Mouse (Mus musculus): ENCODE measurements around the gene Snrk. TPM values are rescaled to one million over a fixed set of nuclear protein-coding genes. Genes with fewer than 3 reads are reported as not detected.

The Snrk gene
- polyA plus RNA-seq, 1 experiment from 2014 or later, result 84.7 TPM

DNA sequence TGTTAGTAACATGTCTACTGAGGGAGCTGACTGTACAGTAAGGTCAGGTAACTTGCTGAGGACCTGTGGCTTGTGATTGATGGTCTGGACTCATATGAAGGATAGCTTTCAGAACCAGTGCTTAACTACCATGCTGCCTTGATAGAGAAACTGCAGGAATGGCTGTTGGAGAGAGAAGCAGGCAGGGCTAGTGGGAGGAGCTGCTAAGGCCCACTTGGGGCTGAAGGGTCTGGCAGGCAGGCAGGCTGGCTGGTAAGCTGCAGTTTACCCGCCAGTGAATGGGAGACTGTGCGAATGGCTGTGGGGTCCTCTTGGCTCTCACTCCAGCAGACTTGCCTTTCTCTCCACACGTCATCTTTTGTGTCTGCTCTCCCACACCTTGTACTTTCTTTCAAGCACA is 13.6 kb downstream of the Snrk start:
- 42% methylated on average over 3 of the region's 3 CpGs for WGBS
- ATAC-seq (replicated peaks), result no peak
- H3K27ac ChIP-seq (replicated peaks), result peak overlapping the region; percentile 3; the same call in 1 of the 2 replicates
- no peak overlapping the region for H3K4me3 ChIP-seq
- H3K4me2 ChIP-seq (replicated peaks), result no peak overlapping the region
- H3K9me3 ChIP-seq, result no peaks in the 10 kb centered on the region
- H3K9ac ChIP-seq (replicated peaks), result no peak overlapping the region
- peaks cover 3% of the 10 kb centered on the region; the same call in 1 of the 2 replicates for H3K36me3 ChIP-seq
- H3K27me3 ChIP-seq, result no peaks in the 10 kb centered on the region
- H3K4me1 ChIP-seq, result 0 out of 2 replicates have a peak, but pooled peaks cover 9% of the 10 kb centered on the region

DNA sequence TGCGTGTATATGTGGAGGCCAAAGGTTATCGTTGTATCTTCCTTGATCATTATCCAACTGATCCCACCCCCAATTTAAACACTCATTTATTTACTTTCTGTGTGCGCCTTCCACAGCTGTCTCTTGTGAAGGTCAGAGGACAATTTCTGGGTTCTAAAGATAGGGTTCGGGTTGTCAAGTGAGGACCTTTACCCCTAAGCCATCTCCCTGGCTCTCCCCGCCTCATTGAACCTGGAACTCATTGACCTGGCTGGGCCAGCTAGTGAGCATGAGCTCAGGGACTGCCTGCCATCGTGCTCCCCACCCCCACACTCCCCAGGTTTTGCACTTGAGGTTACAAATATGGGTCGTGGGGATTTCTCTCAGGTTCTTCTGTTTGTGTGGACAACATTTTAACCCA is 15.1 kb downstream of the Snrk start:
- Histone ChIP-seq H3K27ac (replicated peaks) (no peak overlapping the region), H3K4me3 (no peak overlapping the region), H3K36me3 (peaks cover 7% of the 10 kb centered on the region), H3K27me3 (no peaks in the 10 kb centered on the region), H3K4me1 (0 out of 2 replicates have a peak, but pooled peaks cover 9% of the 10 kb centered on the region), H3K9ac (replicated peaks) (no peak overlapping the region), H3K9me3 (no peaks in the 10 kb centered on the region), H3K4me2 (replicated peaks) (no peak overlapping the region)
- 87% methylated on average over 7 of the region's 7 CpGs for WGBS
- no peak for ATAC-seq (replicated peaks)

- H3K9ac ChIP-seq (replicated peaks), result no peak overlapping the region
- H3K9me3 ChIP-seq, result no peaks in the 10 kb centered on the region
- 78% methylated on average over 1 of the region's 1 CpGs for WGBS
- ATAC-seq (replicated peaks), result no peak
- H3K4me1 ChIP-seq, result 0 out of 2 replicates have a peak, but pooled peaks cover 9% of the 10 kb centered on the region
- peaks cover 11% of the 10 kb centered on the region for H3K36me3 ChIP-seq
- H3K4me2 ChIP-seq (replicated peaks), result no peak overlapping the region
- no peak overlapping the region for H3K4me3 ChIP-seq
- no peaks in the 10 kb centered on the region for H3K27me3 ChIP-seq
- no peak overlapping the region for H3K27ac ChIP-seq (replicated peaks)
Observed at GRCm38 (mm10) chr9:122135095-122135884, 18.2 kb downstream of the Snrk start.

- no peak overlapping the region for H3K4me2 ChIP-seq (replicated peaks)
- 0 out of 2 replicates have a peak, but pooled peaks cover 5% of the 10 kb centered on the region for H3K4me1 ChIP-seq
- no peak overlapping the region for H3K27ac ChIP-seq (replicated peaks)
- H3K4me3 ChIP-seq, result no peak overlapping the region
- H3K36me3 ChIP-seq, result peaks cover 11% of the 10 kb centered on the region
- WGBS, result 78% methylated on average over 2 of the region's 2 CpGs
- no peaks in the 10 kb centered on the region for H3K27me3 ChIP-seq
- H3K9ac ChIP-seq (replicated peaks), result no peak overlapping the region
- no peak for ATAC-seq (replicated peaks)
- no peaks in the 10 kb centered on the region for H3K9me3 ChIP-seq
Observed at GRCm38 (mm10) chr9:122135885-122136170, 18.8 kb downstream of the Snrk start.

- 75% methylated on average over 1 of the region's 1 CpGs for WGBS
- peaks cover 8% of the 10 kb centered on the region for H3K36me3 ChIP-seq
- H3K27me3 ChIP-seq, result no peaks in the 10 kb centered on the region
- no peak overlapping the region for H3K9ac ChIP-seq (replicated peaks)
- ATAC-seq (replicated peaks), result no peak
- no peak overlapping the region for H3K27ac ChIP-seq (replicated peaks)
- no peaks in the 10 kb centered on the region for H3K4me1 ChIP-seq
- no peak overlapping the region for H3K4me3 ChIP-seq
- no peak overlapping the region for H3K4me2 ChIP-seq (replicated peaks)
- no peaks in the 10 kb centered on the region for H3K9me3 ChIP-seq
Observed at GRCm38 (mm10) chr9:122137960-122138359, 20.9 kb downstream of the Snrk start.

- no peak overlapping the region for H3K4me2 ChIP-seq (replicated peaks)
- no peak for ATAC-seq (replicated peaks)
- H3K9me3 ChIP-seq, result no peaks in the 10 kb centered on the region
- H3K27ac ChIP-seq (replicated peaks), result no peak overlapping the region
- no peak overlapping the region for H3K4me3 ChIP-seq
- H3K36me3 ChIP-seq, result peaks cover 8% of the 10 kb centered on the region
- WGBS, result 96% methylated on average over 4 of the region's 4 CpGs
- no peaks in the 10 kb centered on the region for H3K4me1 ChIP-seq
- no peaks in the 10 kb centered on the region for H3K27me3 ChIP-seq
- no peak overlapping the region for H3K9ac ChIP-seq (replicated peaks)
Observed at GRCm38 (mm10) chr9:122138371-122139029, 21.4 kb downstream of the Snrk start.

GRCm38 (mm10) chr9:122139236-122139635 is 22.2 kb downstream of the Snrk start:
- WGBS, result 55% methylated on average over 2 of the region's 2 CpGs

DNA sequence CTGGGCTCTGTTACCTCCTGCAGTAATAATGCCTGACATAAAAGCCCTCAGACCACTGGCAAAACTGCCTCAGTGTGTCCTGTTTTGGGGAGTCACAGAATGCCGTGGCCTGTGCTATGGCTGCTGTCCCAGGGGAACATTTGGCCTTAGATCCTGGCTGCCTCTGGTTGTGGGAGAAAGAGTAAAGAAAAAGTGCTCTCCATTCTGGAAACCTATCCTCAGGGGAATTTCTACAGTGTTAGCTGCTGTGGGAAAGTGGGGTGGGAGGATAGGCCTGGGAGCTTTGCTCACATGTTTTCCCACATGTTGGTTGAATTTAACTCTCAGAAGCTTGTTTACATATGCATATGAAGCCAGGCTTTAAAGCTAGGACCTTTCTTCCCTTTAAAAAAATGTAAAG is 26.2 kb downstream of the Snrk start:
- Histone ChIP-seq H3K36me3 (peaks cover 17% of the 10 kb centered on the region), H3K27ac (replicated peaks) (no peak overlapping the region), H3K4me3 (no peak overlapping the region), H3K4me2 (replicated peaks) (no peak overlapping the region), H3K9me3 (no peaks in the 10 kb centered on the region), H3K4me1 (no peaks in the 10 kb centered on the region), H3K9ac (replicated peaks) (no peak overlapping the region), H3K27me3 (no peaks in the 10 kb centered on the region)
- WGBS, result 84% methylated on average over 1 of the region's 1 CpGs
- ATAC-seq (replicated peaks), result no peak

More at GRCm38 (mm10) chr9:122139236-122139635, 22.2 kb downstream of the Snrk start:
- Histone ChIP-seq H3K36me3 (peaks cover 14% of the 10 kb centered on the region; the same call in 1 of the 2 replicates), H3K9me3 (no peaks in the 10 kb centered on the region), H3K27me3 (no peaks in the 10 kb centered on the region), H3K4me3 (no peak overlapping the region), H3K4me1 (no peaks in the 10 kb centered on the region), H3K4me2 (replicated peaks) (no peak overlapping the region), H3K9ac (replicated peaks) (no peak overlapping the region), H3K27ac (replicated peaks) (no peak overlapping the region)
- ATAC-seq (replicated peaks), result no peak

DNA sequence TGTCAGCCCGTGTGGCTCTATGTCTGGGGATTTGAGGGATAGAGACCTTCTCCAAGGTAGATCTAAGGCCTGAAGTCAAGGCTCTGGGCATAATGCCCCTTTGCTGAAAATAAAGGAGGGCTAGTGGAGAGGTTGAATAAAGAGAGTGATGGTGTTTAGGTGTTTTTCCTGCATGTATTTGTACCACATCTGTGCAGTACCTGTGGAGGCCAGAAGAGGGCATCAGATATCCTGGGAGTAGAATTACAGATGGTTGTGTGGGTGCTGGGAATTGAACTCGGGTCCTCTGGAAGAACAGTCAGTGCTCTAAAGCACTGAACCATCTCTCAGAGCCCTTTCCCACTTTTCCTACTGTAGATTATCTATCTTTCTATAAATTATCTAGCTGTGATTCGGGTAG is 27.7 kb downstream of the Snrk start:
- no peak overlapping the region for H3K4me2 ChIP-seq (replicated peaks)
- peaks cover 17% of the 10 kb centered on the region for H3K36me3 ChIP-seq
- no peak overlapping the region for H3K9ac ChIP-seq (replicated peaks)
- no peak overlapping the region for H3K27ac ChIP-seq (replicated peaks)
- H3K27me3 ChIP-seq, result no peaks in the 10 kb centered on the region
- H3K4me1 ChIP-seq, result no peaks in the 10 kb centered on the region
- over 99% methylated on average over 3 of the region's 3 CpGs for WGBS
- no peaks in the 10 kb centered on the region for H3K9me3 ChIP-seq
- no peak overlapping the region for H3K4me3 ChIP-seq
- ATAC-seq (replicated peaks), result no peak

GRCm38 (mm10) chr9:122145677-122146076 is 28.6 kb downstream of the Snrk start:
- H3K4me3 ChIP-seq, result no peak overlapping the region
- H3K27me3 ChIP-seq, result no peaks in the 10 kb centered on the region
- no peak overlapping the region for H3K9ac ChIP-seq (replicated peaks)
- no peaks in the 10 kb centered on the region for H3K4me1 ChIP-seq
- H3K9me3 ChIP-seq, result no peaks in the 10 kb centered on the region
- H3K4me2 ChIP-seq (replicated peaks), result no peak overlapping the region
- peaks cover 17% of the 10 kb centered on the region for H3K36me3 ChIP-seq
- no peak overlapping the region for H3K27ac ChIP-seq (replicated peaks)
- ATAC-seq (replicated peaks), result no peak

DNA sequence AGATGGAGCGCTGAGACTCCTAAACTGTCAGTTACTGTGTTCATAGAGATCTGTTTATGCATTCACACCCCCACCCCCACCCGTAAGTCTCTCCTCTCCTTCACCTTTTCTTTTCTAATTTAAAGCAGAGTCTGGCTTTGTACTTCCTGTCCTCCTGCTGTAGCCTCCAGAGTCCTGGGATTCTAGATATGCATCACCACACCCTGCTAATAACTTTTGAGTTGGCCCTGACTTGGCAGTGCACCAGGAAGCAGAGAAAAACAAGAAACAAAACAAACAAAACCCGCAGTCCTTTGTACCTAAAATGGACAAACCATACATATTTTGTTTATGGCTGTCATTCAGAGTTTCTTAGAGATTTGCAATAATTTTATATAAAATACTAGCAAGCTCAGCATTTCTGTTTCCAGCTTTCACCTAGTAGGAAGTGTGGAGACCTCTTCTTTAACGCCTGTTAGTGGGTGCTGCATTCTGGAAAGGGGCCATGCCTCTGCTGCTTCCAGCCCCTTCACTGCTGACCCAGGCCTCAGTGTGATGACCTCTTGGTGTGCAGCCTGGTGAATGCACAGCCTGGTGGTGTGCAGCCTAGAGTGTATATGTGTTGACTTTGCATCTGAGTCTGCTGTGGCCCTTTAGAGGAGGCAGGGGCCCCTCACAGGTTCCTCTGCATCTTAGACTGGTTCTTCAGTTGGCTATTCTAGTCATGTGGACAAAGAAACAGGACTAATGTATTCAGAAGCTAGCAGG is 29.2 kb downstream of the Snrk start:
- no peaks in the 10 kb centered on the region for H3K4me1 ChIP-seq
- no peak for ATAC-seq (replicated peaks)
- no peak overlapping the region for H3K9ac ChIP-seq (replicated peaks)
- no peak overlapping the region for H3K4me3 ChIP-seq
- no peak overlapping the region for H3K27ac ChIP-seq (replicated peaks)
- H3K27me3 ChIP-seq, result no peaks in the 10 kb centered on the region
- H3K9me3 ChIP-seq, result no peaks in the 10 kb centered on the region
- H3K4me2 ChIP-seq (replicated peaks), result no peak overlapping the region
- WGBS, result 87% methylated on average over 4 of the region's 4 CpGs
- peaks cover 17% of the 10 kb centered on the region for H3K36me3 ChIP-seq

DNA sequence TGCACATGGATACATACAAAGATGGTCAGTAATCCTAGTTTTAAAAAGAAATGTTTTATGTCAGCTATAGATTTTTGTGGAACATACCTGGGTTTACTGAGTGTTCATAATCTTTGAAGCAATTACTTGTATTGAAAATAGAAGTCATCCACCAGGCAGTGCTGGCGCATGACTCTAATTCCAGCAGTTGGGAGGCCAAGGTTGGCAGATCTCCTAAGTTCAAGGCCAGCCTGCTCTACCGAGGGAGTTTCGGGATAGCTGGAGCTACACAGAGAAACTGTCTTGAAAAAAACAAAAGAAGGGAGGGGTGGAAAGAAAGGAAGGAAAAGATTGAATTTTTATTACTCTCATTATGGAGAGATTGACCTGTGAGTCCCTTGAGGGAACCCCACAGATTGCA is 31.3 kb downstream of the Snrk start:
- Histone ChIP-seq H3K4me2 (replicated peaks) (no peak overlapping the region), H3K27me3 (no peaks in the 10 kb centered on the region), H3K9me3 (no peaks in the 10 kb centered on the region), H3K9ac (replicated peaks) (no peak overlapping the region), H3K36me3 (peaks cover 17% of the 10 kb centered on the region), H3K4me3 (no peak overlapping the region), H3K27ac (replicated peaks) (no peak overlapping the region), H3K4me1 (no peaks in the 10 kb centered on the region)
- WGBS, result 85% methylated on average over 3 of the region's 3 CpGs
- no peak for ATAC-seq (replicated peaks)

Data from forebrain, embryonic 15.5 days (tissue).